Mouse (Mus musculus): ENCODE measurements at regions not wholly inside any gene's neighbourhood (a gene's known extent, or its start where the extent isn't known, plus 50 kb on each side); places are given as distances from the start of the nearest gene placed in this dataset.

DNA sequence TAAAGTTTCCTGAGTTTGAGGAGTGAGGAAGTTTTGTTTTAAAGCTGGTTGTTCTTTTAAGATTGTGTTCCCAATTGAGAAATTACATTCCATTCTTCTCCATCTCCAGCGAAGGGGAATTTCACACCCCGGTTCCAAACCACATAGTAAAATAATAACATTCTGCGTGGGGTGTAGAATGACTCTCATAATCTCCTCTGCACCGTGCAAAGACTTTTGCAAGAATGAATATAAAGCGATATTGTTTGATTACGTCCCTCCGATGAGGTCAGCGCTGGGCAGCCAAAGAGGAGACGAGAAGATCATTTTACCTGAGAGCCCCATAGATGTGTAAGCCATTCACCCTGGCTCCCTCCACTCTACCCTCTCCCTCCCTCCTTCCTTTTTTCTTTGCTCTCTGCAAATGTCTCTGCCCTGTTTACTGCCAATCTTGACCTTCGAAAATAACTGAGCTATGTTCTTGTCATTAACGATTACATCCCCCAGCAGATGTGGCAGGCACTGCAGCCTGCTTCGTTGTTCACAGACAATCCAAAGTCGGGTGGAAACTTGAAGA lies 256.1 kb downstream of the Adgrl2 start:
- TF ChIP-seq CTCF (IDR thresholded peaks at IDR 0.05; ENCODE audit: borderline replicate concordance, extremely low read depth, insufficient read depth, insufficient read length), result no peak
- no peak for TF ChIP-seq POLR2A (IDR thresholded peaks at IDR 0.05; ENCODE audit: borderline replicate concordance, extremely low read depth, insufficient read depth, insufficient read length, poor library complexity, severe bottlenecking)
